Mouse (Mus musculus): ENCODE measurements around the gene Tmcc3.
A peak's percentile ranks its signal among the peaks of the same experiment; 100 is the strongest.

Tmcc3 gene

GRCm38 (mm10) chr10:94311511-94312006 lies at the start of gene Tmcc3:
Tmcc3 (plus strand) TSS chr10:94311949.
- no peak for DNase-seq (ENCODE audit: low spot score in 2 of 2)

- DNase-seq (ENCODE audit: low spot score in 2 of 2), result no peak
Observed at GRCm38 (mm10) chr10:94262646-94263045, 49.1 kb upstream of the Tmcc3 start.

GRCm38 (mm10) chr10:94263211-94263610 lies 48.5 kb upstream of the Tmcc3 start:
- no peak for DNase-seq (ENCODE audit: low spot score in 2 of 2)

- no peak for DNase-seq (ENCODE audit: low spot score in 2 of 2)
Observed at GRCm38 (mm10) chr10:94265656-94266542, 45.9 kb upstream of the Tmcc3 start.

- DNase-seq (ENCODE audit: low spot score in 2 of 2), result peak; percentile 28 to 36
Observed at GRCm38 (mm10) chr10:94275321-94275720, 36.4 kb upstream of the Tmcc3 start.

GRCm38 (mm10) chr10:94276511-94276910 lies 35.2 kb upstream of the Tmcc3 start:
- no peak for DNase-seq (ENCODE audit: low spot score in 2 of 2)

- no peak for DNase-seq (ENCODE audit: low spot score in 2 of 2)
Observed at GRCm38 (mm10) chr10:94282179-94282578, 29.6 kb upstream of the Tmcc3 start.

GRCm38 (mm10) chr10:94282797-94283196 lies 29.0 kb upstream of the Tmcc3 start:
- no peak for DNase-seq (ENCODE audit: low spot score in 2 of 2)

- no peak for DNase-seq (ENCODE audit: low spot score in 2 of 2)
Observed at GRCm38 (mm10) chr10:94294437-94294836, 17.3 kb upstream of the Tmcc3 start.

GRCm38 (mm10) chr10:94294933-94295750 lies 16.6 kb upstream of the Tmcc3 start:
- no peak for DNase-seq (ENCODE audit: low spot score in 2 of 2)

- no peak for DNase-seq (ENCODE audit: low spot score in 2 of 2)
Observed at GRCm38 (mm10) chr10:94295923-94296605, 15.7 kb upstream of the Tmcc3 start.

GRCm38 (mm10) chr10:94298471-94298870 lies 13.3 kb upstream of the Tmcc3 start, which contains the start of gene Gm4792:
Gm4792 (minus strand) TSS chr10:94298703.
- DNase-seq (ENCODE audit: low spot score in 2 of 2), result no peak

GRCm38 (mm10) chr10:94299301-94299700 lies 12.4 kb upstream of the Tmcc3 start:
- no peak for DNase-seq (ENCODE audit: low spot score in 2 of 2)

GRCm38 (mm10) chr10:94304064-94304657 lies 7.6 kb upstream of the Tmcc3 start:
- DNase-seq (ENCODE audit: low spot score in 2 of 2), result no peak

- no peak for DNase-seq (ENCODE audit: low spot score in 2 of 2)
Observed at GRCm38 (mm10) chr10:94305526-94305925, 6.2 kb upstream of the Tmcc3 start.

GRCm38 (mm10) chr10:94310499-94311267 lies 1.1 kb upstream of the Tmcc3 start:
- DNase-seq (ENCODE audit: low spot score in 2 of 2), result no peak

GRCm38 (mm10) chr10:94312007-94312715 lies 412 bp downstream of the Tmcc3 start:
- no peak for DNase-seq (ENCODE audit: low spot score in 2 of 2)

- no peak for DNase-seq (ENCODE audit: low spot score in 2 of 2)
Observed at GRCm38 (mm10) chr10:94313146-94313545, 1.4 kb downstream of the Tmcc3 start.

GRCm38 (mm10) chr10:94318574-94318973 lies 6.8 kb downstream of the Tmcc3 start:
- DNase-seq (ENCODE audit: low spot score in 2 of 2), result no peak

- DNase-seq (ENCODE audit: low spot score in 2 of 2), result no peak
Observed at GRCm38 (mm10) chr10:94329962-94330361, 18.2 kb downstream of the Tmcc3 start.

Data from urinary bladder, postnatal 36 days (tissue).